Mouse (Mus musculus) hematopoietic stem cell, adult 5-6 weeks (primary cell): Measurements from ENCODE around the gene Lrrc28. TPM values are rescaled to one million over a fixed set of nuclear protein-coding genes. Genes with fewer than 3 reads are reported as not detected.
"Not testable (repeated sequence)": the region's sequence is repeated elsewhere in the genome, so short reads cannot be mapped to it uniquely, and the experiment has no call there.

Experiments
- ATAC-seq, 2 experiments: fragments of 125-278 bp in 1 of 2; replicated peaks in 1 of 2; 2 replicates each; pipeline ENCODE4 v1.8.0; 2016 to 2017; ENCODE audit warnings: inconsistent platforms in 2 of 2, mild to moderate bottlenecking in 2 of 2, moderate number of reproducible peaks in 2 of 2, low read depth in 1 of 2, moderate TSS enrichment in 1 of 2; ENCODE audit not compliant: low FRiP score in 2 of 2, poor library complexity in 2 of 2, severe bottlenecking in 2 of 2, insufficient read depth in 1 of 2, low TSS enrichment in 1 of 2
- total RNA-seq: library from RNA; stranded (forward); fragments of 172-1452, 232-1000 nt; gene quantifications from 2 replicates; pipeline ENCODE4 v1.2.3, GENCODE M21; 2017

Gene Lrrc28
- total RNA-seq, 1 experiment from 2014 or later = 20.6 TPM

DNA sequence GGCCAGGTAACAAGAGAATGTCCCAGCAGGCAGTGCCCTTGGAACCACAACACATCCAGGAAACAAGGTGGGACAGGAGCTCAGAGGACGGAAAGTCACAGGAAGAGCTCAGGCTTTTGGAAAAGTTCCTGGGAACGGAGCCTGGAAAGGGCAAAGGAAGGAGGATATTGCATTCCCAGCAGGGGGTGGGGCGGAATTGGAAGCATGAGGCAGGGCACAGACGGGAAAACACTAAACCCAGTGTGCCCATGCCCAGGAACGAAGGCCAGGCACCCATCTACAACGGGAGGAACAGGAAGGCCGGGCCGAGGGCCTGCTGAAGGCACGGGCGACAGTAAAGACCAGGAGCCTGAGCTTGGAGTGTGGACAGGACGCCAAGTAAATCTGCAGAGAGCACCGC, 82.9 kb downstream of the Lrrc28 start:
- ATAC-seq = no peak

DNA sequence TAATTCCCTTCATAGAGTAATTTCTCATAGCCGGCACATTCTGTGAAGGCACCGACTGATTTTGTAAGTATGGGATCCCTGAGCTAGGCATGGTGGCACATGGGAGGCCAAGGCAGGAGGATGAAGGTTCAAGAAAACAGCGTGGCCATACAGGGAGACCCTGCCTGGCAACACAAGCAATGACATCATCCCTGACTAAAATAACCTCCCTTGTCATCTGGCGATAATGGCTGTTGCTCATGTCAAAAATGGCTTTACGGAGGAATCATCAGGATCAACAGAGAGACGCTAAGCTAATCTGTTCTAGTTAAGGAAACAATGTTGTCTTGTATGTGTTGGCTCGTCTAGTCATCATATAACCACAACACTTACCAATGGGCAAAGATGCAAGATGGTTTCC, 85.6 kb downstream of the Lrrc28 start:
- ATAC-seq = no peak

- no peak for ATAC-seq
These were observed 86.8 kb downstream of the Lrrc28 start for GRCm38 (mm10) chr7:67558230-67558629.

DNA sequence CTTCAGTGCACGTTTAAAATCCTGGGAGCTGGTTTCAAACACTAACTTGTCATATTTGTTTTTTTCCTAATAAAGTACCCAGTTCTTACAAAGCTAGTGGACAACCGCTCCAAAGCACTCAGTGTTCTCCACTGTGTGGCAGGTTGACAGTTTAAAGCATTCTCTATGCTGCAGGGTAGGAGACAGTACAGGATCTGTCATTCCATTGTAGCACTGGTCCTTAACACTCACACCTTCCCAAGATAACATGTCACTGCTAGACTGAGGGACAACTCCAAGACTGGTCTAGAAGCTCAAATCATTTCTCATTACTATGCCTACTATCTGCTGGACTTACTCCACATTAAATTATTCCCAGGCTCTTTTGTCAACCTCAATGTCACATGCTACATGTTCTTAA, 90.2 kb downstream of the Lrrc28 start:
- no peak for ATAC-seq

- ATAC-seq = no peak
These were observed 93.8 kb downstream of the Lrrc28 start for GRCm38 (mm10) chr7:67551242-67551641.

GRCm38 (mm10) chr7:67549073-67549561, 96.0 kb downstream of the Lrrc28 start:
- ATAC-seq = peak; percentile 77 to 81

DNA sequence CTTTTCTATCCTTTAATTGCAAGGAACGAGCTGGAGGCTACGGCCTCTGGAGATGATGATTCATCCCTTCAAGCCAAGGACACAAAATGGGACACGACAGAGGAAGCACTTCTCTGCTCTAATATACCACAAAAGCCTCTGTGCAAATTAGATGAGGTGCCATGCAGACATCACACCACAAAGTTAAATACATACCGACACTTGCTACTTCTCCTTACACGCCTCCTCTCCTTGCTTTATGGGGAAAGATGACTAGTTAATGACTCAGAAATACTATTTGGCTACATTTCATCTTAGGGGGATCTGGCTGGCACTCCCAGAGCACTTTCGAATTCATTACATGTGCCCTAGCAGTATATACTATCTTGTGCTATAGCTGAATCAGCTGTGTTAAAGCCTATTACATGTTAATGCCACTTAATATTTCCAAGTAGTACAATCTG, 96.4 kb downstream of the Lrrc28 start:
- ATAC-seq = no peak

DNA sequence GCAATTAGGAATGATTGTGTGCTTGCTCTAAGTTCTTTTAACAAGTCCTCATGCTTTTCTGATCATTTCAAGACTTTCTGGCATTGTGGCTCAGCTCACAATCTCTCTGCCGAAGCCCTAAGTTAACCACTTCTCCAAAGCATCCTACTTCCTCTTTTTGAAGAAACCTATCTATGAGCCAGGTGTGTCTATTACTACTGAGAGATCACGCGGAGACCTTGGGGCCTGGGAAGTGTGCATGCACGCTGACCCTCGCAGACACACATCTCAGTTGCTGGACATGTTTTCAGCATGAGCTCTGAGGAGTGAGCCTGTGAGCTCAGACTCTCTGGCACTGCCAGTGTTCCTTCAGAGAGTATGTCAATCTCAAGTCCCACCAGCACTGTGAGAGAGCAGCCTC, 98.8 kb downstream of the Lrrc28 start:
- ATAC-seq = peak; percentile 75 to 86

GRCm38 (mm10) chr7:67544586-67544985, 100.5 kb downstream of the Lrrc28 start:
- ATAC-seq = no peak

- ATAC-seq = no peak
These were observed 101.4 kb downstream of the Lrrc28 start for GRCm38 (mm10) chr7:67543641-67544040.

DNA sequence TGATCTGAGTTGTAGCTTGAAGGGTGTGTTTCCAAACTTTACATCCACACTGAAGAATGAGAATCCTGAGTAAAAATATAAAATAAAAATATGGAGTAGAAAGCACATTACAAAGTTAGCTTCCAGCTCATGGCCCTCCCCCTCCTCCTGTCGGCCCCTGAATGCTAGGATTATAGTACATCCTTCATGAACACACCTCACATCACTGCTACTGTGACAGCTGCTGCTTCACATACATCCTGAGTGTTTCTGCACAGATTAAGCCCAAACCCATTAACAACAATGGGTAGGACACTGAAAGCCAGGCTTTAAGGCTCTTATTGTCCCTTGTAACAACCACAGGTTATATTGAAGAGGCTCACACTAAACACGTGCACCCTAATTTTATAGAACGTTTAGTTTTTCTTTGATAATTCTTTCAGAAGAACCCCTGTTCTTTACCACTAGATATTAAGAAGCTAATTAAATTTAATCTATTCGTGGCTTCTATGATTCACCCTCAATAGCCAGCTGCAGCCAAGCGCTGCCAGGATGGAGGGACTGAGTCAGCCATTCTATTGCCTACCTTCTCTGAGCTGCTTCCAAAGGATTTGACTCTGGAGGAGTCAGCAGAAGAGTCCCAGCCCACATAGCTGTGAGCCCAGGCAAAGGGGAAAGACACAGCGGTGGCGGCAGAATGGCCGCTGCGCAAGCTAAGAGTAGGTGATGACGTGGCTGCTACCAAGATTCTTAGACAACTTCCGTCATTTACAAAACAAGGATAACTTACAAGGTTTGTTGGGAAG, 108.3 kb downstream of the Lrrc28 start:
- ATAC-seq = no peak

- ATAC-seq = no peak
These were observed 109.1 kb downstream of the Lrrc28 start for GRCm38 (mm10) chr7:67535941-67536340.

GRCm38 (mm10) chr7:67530981-67531380, 114.1 kb downstream of the Lrrc28 start:
- ATAC-seq = no peak

GRCm38 (mm10) chr7:67529381-67529780, 115.7 kb downstream of the Lrrc28 start:
- no peak for ATAC-seq

DNA sequence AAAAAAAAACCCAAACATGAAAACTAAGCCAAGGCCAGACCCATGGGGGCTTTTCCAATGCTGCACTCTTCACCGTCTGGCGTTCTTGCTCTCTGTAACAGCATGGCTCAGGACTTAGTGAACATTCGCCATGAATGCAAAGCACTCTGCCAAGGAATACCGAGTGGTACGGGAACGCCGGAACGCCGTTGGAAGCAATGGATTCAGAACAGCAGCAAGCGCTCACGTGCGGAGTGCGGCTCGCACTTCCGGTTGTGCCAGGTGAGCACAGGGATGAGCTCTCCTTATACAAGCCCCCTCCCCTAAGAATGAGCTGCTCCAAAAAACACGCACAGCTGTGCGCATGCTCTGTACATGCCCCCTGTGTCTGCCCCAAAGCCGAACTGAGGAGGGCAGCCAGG, 116.2 kb downstream of the Lrrc28 start:
- ATAC-seq = no peak

DNA sequence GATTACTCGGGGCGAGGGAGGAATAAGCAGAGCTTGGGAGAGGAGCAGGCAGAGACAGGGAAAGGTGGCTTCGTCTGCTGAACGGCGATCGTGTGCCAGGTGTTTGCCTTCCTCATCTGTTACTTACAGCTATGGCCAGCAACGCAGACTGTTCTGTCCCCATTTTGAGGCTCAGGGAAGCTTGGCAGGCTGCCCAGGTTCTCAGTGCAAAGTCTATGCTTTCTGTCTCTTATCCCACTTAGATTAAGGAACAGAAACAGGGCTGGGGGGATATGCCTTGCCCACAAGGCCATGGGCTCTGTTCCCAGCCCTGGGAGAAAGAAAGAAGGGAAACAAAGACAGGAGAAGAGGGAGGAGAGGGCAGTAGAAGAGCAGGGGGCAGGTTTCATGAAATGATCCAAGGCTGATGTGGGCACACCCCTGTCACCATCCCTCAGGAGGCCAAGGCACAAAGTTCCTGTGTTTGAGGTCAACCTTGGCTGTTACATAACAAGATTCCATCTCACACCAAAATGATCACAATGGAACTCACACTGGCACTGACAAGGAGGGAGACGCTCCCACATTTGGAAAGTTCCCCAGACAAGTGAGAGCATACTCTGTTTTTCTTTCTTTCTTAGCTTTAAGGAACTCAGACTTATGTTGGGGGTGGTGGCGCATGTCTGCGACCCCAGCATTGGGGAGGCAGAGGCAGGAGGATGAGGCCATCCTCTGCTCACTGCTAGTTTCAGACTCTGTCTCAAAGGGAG, 116.8 kb downstream of the Lrrc28 start:
- no peak for ATAC-seq

DNA sequence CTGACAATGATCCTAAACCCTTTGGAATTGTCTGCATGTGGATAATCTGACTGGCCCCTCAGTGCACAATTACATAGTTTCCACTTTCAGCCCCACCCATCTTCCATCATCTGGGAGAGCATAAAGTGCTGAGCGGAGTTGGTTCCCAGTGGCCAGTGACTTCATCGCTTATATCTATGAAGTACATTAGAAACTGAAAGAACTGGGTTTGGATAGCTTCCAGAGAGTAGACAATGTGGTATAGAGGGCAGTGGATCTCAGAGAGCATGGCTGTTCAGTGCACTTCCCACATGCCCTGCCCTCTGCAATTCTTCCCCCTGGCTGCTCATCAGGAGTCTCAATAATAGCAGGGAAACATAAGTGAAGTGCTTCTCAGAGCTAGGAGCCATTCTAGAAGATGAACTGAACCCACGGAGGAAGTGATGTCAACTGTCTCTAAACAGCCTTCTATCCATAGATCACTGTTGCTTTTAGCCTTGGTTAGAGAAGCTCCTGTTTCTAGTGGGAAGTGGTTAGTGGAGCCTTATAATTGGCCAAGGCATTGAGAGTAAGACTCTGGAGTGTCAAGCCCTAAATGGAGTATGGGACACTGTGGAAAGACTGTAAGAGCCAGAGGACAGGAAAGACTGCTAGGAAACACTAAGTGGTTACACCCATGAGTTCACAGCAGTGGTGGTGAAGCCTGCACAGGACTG, 119.0 kb downstream of the Lrrc28 start:
- ATAC-seq = no peak

- not testable (repeated sequence) for ATAC-seq
These were observed 121.0 kb downstream of the Lrrc28 start for GRCm38 (mm10) chr7:67524069-67524468.
